Mouse (Mus musculus) left cerebral cortex, postnatal 25 days (tissue): ENCODE results near the gene Zfp871. TPM values are rescaled to one million over a fixed set of nuclear protein-coding genes. Genes with fewer than 3 reads are reported as not detected.

Source experiments
- DNase-seq, 2 experiments: peaks; one replicate each; pipeline ENCODE4 v3.0.0; 2022; ENCODE audit warnings: low spot score in 2 of 2, mixed read lengths in 1 of 2
- intact Hi-C: fragments of 180-260 bp; cut with DNase I; formaldehyde crosslinking; loops from one replicate; pipeline ENCODE4 v1.15.1; 2025
- total RNA-seq, 2 experiments: library from RNA; stranded (reverse); gene quantifications; 2 replicates each; pipeline ENCODE4 v1.2.3; 2021

Gene Zfp871
- 10 to 100 TPM; 84.8 to 93.7 TPM for total RNA-seq

DNA sequence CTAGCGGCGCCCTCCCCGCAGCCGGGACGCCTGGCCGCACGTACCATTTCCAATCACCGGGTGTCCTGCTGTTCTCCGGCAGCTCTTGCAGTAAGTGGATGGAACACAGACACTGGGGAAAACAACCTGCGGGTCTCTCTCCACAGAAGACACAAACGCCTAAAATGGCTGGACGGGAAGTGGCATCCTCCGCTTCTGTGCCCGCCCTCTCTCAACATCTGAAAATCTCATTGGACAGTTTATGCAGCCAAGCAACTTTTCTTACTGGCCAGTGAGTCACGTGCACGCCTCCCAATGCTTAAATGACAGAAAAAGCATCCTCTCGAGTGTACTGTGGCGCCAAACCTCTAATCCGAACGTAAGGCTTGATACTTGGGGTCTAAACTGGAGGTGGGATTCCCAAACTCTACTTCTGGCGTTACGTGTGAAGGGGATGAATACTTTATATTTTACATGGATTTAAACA, at the start of gene Zfp871:
Gene Zfp871, minus strand, starts transcription at position 194 of the 466 bp plus-strand sequence.
- intact Hi-C loops: no loop called here
- DNase-seq: peak; percentile 90 to 96

DNA sequence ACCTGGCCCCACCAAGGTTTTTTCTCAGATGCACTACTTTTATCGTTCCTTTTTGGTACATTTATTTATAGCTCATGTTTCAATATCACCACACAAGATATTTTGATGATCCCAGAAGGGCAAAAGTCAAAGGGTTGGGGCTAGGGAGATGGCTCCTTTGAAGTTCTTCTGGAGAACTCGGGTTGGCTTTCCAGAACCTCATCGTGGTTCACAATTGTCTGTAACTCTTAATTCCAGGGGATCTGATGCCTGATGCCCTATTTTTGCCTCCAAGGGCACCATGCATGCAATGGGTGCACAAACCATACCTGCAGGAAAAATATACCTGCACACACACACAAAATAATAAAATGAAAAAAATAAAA, 42.3 kb upstream of the Zfp871 start:
- no peak for DNase-seq
- intact Hi-C loops: no loop called here

DNA sequence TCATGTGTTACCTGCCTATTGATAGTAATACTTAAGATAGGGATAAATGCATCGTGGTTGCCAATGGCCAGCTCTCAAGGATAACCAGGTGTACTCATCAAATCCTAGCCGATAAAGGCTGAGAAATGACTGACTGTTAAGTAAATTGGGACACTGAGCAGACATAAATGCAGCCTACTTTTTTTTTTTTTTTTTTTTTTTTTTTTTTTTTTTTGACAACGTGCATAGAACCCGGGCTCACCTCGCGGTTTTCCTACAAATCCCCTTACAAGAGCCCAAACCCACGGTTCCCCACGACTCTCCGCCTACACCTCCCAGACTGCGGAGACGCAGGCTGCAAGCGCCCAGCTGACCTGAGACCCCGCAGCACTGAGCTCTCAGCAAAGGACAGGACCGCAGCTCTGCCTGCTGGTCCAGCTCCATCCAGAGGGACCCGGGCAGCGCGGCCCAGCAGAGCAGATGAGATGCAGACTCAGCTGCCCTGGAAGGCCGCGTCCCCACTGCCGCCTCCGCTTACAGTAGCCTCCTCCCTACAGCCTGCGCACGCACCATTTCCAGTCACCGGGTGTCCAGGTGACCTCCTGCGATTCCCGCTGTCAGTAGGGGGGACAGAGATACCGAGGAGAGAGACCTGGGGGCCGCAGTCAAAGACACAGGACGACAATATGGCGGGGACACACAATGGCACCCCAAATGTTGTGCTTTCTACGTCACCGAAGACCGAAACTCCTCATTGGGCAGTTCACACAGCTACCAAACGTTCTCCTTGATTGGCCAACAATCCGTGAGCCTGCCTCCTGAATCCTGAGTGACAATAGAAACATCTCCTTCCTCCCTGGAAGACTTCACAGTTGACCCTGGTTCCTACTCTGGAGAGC, 41.7 kb upstream of the Zfp871 start, which contains the start of gene Zfp799:
Gene Zfp799, minus strand, starts transcription at position 722 of the 878 bp plus-strand sequence.
- peak; percentile 84 to 95 for DNase-seq
- intact Hi-C loops: no loop called here

DNA sequence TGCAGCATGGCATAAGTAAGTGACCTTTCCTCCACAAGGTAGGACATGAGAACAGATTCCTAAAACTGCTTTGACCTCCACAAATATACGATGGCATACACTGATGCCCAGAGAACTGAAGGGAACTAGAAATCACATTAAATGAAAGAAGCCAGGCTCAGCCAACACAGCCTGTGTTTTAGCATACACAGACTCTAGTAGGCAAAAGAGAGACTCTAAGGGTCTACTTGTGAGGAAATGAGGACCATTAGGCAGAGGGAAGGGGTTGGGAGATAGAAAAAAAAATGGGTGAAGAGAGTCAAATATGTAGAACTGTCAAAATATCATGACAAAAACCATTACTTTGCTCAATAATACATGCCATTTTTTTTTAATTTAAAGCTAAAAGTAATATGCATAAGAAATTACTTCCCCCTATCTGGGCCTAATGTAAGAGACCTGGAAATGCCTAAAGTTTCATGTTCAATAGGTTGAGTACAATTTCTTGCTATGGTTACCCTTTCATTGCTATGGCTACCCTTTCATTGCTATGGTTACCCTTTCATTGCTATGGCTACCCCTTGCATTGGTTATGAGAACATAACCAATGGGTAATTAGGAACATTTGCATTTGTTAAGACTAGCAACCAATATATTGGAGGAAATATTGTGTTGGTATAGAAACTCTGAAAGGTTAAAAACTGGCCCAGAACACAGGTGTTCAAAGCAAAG, 28.1 kb upstream of the Zfp871 start:
- intact Hi-C loops: no loop called here
- DNase-seq: no peak

DNA sequence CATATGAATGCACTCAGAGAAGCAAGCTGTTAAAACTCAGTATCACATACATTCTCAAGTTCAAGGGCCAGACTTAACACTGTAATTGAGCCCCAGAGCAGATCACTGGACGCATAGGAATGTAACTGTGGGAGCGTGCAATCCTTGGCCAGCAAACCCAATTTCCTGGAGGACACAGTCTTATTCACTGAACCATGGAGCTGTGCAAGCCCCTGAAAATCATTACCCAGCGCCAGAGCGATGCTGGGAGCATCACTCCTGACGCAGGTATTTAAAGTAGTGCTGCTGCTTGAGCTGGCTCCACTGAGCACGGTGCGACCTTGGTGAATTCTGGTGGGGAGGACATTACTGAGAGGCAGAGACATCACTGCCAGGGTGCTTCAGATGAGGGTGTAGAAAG, 26.0 kb upstream of the Zfp871 start:
- no peak for DNase-seq
- intact Hi-C loops: no loop called here

DNA sequence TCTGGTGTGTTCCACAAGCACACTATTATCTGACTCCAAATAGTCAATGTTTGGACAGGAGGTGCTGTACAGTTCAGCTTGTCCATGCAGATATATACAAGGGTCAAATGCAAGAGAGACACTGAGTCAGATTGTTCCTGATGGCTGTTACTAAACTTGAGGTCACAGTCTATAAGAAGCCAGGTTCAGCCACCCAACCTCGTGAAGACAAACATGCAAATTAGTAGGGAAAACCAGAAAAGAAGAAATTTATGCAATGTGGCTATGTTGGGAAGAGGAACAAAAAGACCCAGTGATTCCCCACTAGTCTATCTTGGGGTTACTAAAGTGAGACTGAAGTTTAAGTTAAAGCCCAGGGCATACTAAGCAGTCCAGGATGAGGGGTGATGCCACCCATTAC, 22.6 kb upstream of the Zfp871 start:
- intact Hi-C loops: no loop called here
- no peak for DNase-seq

DNA sequence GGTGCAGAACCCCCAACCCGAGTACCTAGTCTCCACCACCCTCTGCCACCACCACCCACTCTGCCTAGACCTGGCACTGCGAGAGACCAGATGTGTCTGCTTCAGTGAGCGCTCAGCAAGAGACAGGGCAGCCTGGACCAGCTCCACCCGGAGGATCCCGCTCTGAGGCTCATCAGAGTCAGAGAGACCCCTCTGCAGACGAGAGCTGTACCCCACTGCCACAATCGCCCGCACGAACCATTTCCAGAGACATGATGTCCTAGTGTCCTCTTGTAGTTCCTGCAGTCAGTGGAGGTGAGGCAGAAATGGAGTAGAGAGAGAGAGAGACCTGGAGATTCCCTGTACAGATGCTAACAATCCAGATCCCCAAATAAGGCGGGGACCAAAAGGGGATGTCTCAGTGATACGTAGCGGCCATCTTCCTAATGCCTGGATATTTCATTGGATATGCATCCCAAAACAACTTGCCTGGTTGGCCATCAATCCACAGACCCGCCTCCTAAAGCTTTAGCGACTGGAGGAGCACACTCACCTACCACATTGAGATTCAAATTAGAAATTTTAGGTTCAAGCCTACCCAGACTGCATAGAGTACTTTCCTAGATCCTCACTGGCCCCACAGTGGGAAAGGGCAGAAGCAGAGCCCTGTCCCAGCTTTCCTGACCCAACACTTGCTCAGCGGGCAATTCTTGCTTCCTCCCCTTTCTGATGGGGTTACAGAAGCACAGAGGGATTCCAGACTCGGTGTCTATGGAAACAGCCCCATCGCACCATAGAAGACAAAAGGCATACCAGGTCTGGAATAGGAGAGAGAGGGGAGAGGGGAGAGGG, 21.7 kb upstream of the Zfp871 start, which contains the start of gene Zfp811:
Gene Zfp811, minus strand, starts transcription at position 388 of the 831 bp plus-strand sequence.
- DNase-seq: peak; percentile 48 to 84
- intact Hi-C loops: no loop called here

DNA sequence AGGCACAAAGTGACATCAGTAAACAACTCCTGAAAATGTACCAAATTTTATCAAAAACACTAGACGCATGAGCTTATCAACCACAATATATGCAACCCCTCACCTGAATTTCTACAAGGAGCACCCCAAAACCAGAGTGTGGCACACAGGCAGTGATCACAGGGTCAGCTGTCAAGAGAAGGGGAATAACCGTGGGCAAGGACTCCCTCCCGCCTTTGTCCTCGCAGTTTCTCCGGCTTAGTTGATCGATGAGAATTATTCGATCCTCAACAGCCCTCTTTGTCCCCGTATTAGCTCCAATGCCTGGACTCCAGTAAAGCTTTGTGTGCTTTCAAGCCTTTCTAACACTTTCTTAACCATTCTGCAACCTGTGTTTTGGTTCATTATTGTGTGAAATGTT, 20.8 kb upstream of the Zfp871 start:
- DNase-seq: no peak
- intact Hi-C loops: no loop called here

DNA sequence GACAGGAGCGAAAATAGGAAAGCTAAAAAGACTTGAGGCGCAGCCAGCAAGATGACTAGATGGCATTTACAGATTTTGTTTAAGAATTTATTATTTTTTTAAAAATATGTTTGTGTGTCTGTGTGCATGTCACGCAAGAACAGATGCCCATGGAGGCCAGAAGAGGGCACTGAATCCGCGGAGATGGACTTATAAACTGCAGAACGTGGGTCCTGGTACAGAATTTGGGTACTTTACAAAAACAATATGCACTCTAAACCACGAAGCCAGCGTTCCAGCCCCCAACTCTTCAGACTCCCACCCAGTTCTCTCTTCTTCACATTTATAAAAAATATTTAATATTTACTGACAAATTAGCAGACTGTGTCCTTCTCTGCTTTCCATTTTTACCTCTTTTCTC, 1.2 kb upstream of the Zfp871 start:
- intact Hi-C loops: no loop called here
- DNase-seq: no peak

DNA sequence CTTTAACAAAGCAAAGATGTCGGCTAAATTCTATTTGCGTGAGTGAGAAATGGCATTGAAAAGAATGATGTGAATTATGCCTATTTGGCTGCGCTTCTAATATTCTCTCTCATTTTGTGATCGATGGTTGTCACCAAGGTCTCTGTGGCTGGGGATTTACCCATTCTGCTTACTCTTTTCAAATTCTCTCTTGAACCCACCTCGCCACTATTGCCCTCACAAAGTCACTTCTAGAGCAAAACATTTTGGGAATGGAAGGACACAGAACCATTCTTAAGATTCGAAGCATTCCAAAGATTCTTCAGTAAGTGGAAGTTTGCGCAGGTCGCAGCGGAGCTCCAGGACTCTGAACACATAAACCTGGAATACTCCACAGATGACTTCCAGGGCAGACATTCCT, 489 bp upstream of the Zfp871 start:
- intact Hi-C loops: no loop called here

DNA sequence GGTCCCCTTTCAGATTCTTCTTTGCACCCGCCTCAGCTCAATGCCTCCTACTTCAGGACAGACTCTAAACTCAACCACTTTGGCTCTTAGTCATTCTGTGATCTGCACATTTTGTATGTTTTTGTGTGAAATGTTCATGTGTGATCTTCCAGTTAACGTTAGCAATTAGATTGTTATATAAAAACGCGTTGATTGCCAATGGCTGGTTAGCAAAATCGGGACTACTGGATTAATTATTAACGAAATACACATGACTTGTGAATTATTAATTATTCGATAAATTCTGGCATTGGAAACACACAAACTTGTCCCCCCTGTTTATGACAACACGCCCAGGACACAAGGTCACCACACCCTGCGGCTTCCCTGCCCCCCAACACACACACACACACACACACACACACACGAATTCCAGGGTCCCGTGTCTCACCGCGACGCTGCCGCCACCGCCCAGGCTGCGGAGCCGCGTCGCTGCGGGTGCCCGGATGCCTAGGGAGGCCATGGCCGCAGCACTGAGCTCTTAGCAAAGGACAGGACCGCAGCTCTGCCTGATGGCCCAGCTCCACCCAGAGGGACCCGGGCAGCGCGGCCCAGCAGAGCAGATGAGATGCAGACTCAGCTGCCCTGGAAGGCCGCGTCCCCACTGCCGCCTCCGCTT, 522 bp downstream of the Zfp871 start:
- no peak for DNase-seq
- intact Hi-C loops: no loop called here

More for the DNA sequence above, 489 bp upstream of the Zfp871 start:
- DNase-seq: no peak

DNA sequence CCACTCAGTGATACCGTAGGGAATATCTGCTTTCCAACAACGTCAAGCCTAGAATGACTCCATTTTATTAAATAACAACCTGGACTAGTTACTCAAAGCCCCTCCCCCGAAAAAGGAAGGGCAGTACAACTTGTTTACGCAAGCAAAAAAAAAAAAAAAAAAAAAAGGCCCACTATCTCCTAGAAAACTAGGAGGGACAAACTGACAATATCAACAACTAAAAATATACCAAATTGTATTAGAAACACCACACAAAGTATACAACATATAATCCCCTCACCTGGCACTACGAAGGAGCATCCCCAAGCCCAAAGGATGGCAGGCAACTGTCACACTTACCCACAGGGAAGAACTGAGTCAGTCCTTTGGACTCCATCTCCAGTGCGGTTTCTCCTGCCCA, 1.1 kb downstream of the Zfp871 start:
- no peak for DNase-seq
- intact Hi-C loops: no loop called here

DNA sequence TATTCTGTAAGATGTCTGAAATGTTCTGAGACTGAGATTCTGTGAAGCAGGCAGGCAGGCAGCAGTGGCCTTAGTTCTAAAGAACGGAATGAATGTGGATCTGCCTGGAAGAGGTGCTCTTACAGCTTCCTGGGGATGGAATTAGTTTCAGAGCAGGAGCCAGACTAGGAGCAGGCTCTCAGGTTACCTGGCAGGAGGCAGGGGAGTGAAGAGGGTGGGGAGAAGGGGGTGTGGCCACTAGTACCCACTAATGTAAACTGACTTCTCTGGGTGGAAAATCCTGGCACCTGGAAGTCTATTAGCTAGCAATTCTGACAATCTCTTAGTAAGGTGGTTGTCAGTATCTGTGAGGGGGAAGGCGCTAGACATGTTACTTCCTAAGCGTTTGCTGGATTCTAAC, 2.4 kb downstream of the Zfp871 start:
- intact Hi-C loops: no loop called here
- no peak for DNase-seq

DNA sequence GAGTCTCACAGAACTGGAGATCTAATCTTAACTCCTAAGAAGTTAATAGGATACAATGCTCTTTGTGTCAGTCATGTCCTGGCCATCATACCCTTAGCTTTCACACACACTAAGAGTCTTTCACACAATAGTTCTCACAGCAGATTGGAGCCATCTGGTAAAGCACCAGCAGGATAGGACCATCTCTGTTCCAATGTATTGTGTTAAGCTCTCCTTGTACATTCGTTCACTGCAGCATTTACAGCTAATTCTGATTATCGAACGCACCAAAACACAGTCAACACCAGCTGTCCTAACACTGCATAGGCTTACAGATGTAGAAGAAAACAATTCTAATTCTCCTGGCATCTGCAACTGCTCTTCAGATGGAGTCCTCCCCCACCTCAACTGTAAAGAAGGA, 10.5 kb downstream of the Zfp871 start:
- intact Hi-C loops: no loop called here
- no peak for DNase-seq

DNA sequence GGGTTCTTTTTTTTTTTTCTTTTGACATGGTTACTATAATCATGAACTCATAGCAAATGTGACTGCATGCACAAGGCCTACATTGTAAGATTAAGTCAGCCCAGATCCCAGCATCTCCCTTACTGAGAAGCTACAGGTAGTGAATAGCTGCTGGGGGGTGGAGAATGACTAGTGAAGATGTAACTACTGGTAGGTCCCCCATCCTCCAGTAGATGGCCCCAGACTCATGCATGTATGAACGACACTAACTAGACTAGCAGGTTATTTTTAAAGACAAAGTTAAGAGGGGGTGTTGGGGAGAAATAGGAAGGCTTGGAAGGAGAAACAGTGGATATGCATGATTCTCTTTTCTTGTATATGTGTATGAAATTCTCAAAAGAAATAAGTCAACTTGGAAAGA, 16.9 kb downstream of the Zfp871 start:
- intact Hi-C loops: no loop called here
- DNase-seq: peak in 1 of 2 experiments; percentile 15

DNA sequence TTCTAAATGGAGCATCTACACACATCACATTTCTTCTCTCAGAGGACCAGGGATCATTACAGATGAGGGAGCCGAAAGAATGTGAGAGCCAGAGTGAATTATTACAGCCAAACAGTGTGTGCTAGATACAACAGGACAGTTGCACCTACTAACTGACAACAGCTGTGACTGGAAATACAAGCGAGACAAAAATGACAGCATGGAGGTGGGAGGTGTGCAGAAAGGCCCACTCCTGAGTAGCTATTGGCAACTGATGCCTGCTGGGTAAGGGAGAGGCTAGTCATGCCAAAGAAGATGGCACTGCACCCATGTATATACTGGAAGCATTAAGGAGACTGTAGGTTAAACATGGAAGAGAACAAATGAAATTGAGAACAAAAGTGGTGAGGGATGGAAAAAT, 21.7 kb downstream of the Zfp871 start:
- peak in 1 of 2 experiments; percentile 74 for DNase-seq
- intact Hi-C loops: no loop called here

DNA sequence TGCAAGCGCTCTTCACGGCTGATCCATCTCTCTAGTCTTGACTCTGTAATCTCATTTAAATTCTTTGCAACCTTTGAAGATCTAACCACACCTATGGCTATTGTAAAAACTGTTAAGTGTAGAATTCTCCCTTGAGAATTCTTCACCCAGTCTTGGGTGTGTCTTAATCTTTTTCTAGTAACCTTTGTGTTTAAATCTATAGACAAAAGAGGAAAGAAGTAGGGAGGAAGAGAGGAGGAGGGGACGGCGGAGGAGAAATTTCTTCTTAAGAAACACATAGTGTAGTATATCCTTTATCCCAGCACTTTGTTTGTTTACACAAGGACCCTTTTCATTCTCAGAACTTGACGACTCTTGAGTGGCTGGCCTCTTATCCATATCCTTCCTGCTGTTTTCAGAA, 30.8 kb downstream of the Zfp871 start:
- intact Hi-C loops: no loop called here
- DNase-seq: no peak

DNA sequence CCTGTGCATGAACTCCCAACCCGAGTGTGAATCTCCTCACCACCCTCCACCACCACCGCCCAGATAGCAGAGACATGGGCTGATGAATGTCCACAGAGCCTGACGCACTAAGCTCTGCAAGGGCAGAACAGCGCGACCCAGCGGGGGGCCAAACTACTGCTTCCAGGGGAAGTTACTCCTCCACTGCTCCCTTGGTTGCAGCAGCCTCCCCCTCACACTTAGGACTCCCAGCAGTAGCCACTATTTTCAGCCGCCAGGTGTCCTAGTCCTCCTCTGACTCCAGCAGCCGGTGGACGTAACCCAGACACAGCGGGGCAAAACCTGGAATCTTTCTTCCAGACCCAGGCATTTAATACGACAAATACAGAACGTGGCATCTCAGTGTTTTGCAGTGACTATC, 34.5 kb downstream of the Zfp871 start:
- no peak for DNase-seq
- intact Hi-C loops: no loop called here

DNA sequence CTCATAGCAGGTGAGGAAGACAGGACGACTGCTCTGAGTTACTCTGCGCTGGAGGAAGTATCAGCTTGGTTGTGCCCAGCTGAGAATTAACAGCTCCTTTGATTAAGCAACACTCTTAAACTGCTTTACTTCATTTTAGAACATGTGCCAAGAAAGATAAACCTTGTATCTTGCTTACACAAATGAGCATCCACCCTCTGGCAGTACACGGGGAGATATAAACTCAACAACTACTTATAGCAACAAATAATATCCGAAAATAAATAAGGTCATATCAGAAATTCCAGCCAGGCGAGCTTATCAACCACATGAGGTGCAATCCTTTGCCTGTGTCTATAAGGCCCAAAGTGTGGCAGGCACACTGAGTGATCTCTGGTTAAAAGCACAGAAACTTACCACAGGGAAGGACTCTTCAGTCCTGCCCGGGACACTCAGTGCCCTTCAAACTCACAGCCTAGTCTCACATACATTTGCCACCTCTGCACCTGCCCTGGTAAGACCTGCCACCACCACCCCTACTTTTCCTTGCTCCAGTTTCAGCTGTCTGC, 35.2 kb downstream of the Zfp871 start:
- no peak for DNase-seq
- intact Hi-C loops: no loop called here
